Mouse (Mus musculus) layer of hippocampus, postnatal 25 days (tissue): ENCODE data around the gene Cadm2. TPM values are rescaled to one million over a fixed set of nuclear protein-coding genes. Genes with fewer than 3 reads are reported as not detected.

ENCODE experiments used
- DNase-seq, 2 experiments: peaks; one replicate each; pipeline ENCODE4 v3.0.0; 2022; ENCODE audit warnings: mixed read lengths in 2 of 2, low spot score in 1 of 2; ENCODE audit errors: extremely low spot score in 1 of 2
- total RNA-seq, 2 experiments: library from RNA; stranded (reverse); gene quantifications; 2 replicates each; pipeline ENCODE4 v1.2.3; 2021

Gene Cadm2
- total RNA-seq, 2 experiments from 2014 or later: 228 to 239 TPM

- DNase-seq: no peak
These were observed 651.1 kb downstream of the Cadm2 start for GRCm38 (mm10) chr16:66969520-66970144.

- DNase-seq: no peak
These were observed 652.4 kb downstream of the Cadm2 start for GRCm38 (mm10) chr16:66968336-66968735.

DNA sequence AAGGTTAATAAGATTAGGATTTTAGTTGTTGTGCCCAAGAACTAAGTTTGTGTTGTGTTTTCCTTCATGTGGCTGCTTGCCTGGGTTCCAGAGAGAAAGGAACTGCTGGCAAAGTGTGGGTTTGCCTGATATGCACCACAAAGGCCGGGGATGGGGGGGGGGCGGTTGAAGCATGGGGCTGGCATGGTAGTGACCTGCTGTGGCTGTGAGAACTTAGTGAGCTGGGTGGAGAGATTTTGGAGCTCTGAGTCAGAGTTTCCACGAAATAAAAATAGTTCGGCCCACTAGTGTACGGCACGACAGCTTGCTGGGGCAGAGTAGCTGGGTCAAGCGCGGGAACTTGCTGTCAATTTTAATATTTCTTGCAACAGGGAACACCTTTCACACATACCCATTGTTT is 653.0 kb downstream of the Cadm2 start:
- no peak for DNase-seq

DNA sequence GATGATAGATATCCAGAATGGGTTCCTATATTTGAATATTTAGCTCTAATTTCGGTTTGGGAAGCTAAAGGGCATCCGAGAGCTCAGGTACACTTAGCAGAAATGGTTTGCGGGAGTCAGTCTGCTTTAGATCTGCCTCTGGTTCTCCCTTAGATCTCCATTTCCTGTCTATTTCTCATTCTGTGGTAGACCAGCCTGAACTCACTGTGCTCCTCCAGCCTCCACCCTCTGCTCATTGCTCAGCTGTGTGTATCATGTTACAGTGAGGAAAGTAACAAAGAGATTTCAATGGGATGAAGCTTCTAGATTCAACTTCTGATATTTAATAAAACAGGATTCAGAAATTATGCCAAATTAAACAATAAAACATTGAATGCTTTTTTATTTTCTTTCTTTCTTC is 661.6 kb downstream of the Cadm2 start:
- no peak for DNase-seq

- DNase-seq: no peak
These were observed 664.8 kb downstream of the Cadm2 start for GRCm38 (mm10) chr16:66955876-66956275.

DNA sequence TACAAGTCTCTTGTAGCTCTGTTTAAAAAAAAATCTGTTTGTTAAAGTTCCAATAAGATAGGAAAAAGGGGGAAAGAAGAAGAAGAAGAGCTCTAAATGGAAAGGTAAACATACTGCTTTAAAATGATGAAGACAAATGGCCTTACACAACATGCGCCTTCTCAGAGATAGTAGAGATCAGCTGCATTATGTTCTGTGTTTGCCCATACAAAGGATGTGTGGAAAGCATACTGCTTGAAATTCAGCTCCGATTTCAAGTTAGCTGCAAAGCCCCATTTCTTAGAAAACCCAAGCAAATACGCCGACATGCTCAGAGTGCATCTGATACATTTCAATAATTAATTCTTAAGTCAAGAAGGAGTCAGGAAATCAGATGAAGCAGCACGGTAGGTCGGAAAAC is 684.4 kb downstream of the Cadm2 start:
- no peak for DNase-seq

DNA sequence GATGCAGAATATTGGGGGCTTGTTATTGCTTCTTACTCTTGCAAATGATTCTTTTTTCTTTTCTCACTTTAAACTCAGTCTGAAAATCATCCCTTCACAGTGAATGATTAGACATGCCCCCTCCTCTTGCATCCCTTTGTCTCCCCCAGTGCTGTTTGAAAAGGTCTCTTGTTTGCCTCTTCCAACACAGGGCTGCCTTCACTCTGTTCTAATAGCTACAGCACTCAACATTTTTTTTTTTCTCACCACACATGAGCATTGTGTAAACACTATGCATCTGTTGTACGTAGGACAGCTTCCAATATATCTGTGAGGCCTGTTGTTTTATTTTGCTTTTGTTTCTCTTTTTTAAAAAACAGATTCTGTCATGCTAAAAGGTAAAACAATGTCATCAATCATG is 695.2 kb downstream of the Cadm2 start:
- DNase-seq: no peak

DNA sequence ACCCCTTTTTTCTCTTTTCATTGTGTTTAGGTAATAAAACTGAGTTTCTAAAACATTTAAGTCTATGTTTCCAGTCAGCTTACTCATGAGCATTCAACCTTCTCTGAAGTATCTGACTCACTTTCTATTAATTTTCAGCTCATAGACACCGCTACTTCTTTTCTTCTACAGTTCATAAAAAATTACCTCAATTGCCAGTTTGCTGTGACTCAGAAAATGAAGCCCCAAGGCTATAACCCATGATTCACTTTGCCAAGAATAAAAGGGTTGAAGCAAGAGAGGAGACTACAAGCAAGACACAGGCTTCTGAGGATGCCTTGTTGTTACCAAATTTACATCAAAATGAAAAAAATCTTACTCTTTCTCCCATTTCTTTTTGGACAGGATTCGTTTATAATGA is 698.0 kb downstream of the Cadm2 start:
- DNase-seq: no peak

- no peak for DNase-seq
These were observed 699.2 kb downstream of the Cadm2 start for GRCm38 (mm10) chr16:66921414-66921915.

DNA sequence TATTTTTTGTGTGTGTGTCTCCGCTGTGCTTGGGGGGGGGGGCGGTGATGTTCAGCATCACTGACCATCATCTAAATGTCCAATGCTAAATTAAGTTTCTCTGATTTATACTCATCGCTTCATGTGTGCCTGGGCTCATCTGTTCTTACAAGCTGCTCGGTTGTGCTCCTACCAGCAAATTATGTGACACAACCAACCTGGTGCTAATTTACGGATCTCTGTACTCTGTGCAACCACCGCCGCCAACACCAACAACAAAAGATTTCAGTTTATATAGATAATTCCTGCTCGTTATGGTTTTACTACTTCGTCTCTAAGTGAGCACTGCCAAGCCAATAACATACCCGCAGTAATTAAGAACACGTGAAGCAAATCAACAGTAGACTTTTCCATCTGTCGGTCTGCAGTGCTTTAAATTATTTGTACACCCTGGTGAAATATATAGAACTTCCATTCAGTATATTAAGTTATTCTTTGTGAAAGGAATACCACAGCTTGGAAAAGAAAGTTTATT is 700.8 kb downstream of the Cadm2 start:
- DNase-seq: no peak

- no peak for DNase-seq
These were observed 718.9 kb downstream of the Cadm2 start for GRCm38 (mm10) chr16:66901801-66902200.

GRCm38 (mm10) chr16:66900664-66901063 is 720.0 kb downstream of the Cadm2 start:
- no peak for DNase-seq

- no peak for DNase-seq
These were observed 728.3 kb downstream of the Cadm2 start for GRCm38 (mm10) chr16:66892359-66892758.

DNA sequence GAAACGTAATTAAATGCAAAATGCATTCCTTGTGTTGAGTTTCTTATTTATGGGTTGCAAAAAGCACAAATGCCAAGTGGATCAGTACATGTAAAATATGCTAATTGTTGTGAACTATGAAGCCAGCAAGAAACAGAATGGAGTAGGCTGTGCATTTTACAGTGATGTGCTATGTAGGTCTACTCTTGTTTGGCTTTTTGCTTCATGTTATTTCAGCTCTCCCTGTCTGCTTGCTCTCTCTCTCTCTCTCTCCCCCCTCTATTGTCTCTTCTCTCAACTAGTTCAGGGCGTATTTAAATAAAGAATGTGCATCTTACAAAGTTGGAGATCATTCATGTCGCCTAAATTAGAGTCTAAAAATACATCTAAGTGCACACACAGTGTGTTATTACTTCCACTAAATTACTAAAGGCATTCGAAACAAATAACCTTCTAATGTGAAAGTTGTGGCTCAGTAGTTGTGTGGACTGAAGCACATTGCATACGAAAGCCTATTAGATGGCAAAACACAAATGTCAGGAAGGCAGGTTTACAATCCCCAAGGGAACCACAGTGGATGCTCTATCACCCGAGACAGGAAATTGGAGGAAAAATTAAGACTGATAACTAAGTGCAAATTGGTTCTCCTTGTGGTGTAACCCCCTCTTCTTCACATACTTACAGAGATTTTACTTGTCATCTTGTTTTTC is 729.0 kb downstream of the Cadm2 start:
- DNase-seq: no peak

- no peak for DNase-seq
These were observed 730.8 kb downstream of the Cadm2 start for GRCm38 (mm10) chr16:66889907-66890306.

DNA sequence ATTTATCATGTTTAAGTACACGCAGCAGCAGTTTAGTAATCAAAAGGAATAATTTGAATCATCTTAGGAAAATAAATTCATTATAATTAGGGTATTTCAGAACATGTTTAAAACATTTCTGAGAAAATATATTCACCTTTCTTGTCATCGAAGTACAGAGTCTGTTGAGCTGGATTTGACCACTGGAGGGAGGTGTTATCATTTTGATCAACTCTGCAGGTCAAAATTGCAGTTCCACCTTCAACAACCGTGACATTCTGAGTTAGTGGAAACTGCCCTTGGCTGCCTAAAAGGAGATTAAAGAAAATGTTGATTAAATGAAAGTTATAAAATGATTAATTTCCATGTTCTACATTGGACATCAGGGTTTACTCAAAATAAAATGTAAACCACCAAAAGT is 738.1 kb downstream of the Cadm2 start:
- DNase-seq: no peak

GRCm38 (mm10) chr16:66871201-66871600 is 749.5 kb downstream of the Cadm2 start:
- no peak for DNase-seq

GRCm38 (mm10) chr16:66851047-66851446 is 769.7 kb downstream of the Cadm2 start:
- no peak for DNase-seq

DNA sequence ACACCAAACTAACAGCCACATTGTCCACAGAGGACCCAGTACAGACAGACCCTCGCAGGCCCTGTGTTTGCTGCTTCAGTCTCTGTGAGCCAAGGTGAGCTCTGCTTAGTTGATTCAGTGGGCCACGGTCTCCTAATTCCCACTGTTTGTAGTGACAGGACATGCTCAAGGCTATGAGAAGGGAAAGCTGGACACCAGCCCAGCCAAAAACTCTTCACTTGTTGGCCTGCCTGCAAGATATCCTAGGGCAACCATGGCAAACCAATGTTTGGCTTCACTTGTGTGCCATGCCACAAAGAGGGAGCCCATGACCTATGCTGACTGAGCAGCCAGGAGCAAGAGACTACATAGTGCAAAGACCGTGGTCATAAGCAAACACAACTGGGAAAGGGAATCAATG is 795.8 kb downstream of the Cadm2 start:
- no peak for DNase-seq

DNA sequence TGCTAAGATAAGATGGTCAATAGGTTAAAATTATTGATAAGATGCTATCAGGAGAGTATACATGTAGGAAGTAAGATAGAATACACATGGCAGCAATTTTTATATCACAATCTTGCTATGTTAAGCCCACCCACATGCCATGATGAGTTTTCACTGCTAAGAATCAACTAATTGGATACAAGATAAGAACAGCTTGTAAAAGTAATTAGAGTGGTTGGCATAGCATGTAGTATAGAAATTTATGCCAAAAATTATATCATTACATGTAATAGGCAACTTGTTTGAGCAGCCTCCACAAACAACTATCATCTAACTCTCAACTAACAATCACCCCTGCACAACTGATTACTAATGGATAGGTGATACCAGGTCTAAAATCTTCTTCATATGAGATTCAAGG is 809.2 kb downstream of the Cadm2 start:
- no peak for DNase-seq

- DNase-seq: no peak
These were observed 822.5 kb downstream of the Cadm2 start for GRCm38 (mm10) chr16:66798204-66798603.

GRCm38 (mm10) chr16:66793067-66793466 is 827.6 kb downstream of the Cadm2 start:
- no peak for DNase-seq
